Mouse (Mus musculus) brain, embryonic 14.5 days (tissue): ENCODE data around the gene Grid2.

Experiments
- CTCF ChIP-seq: fragments of 200-500 bp; IDR thresholded peaks from 2 replicates; pipeline ENCODE4 v1.5.1; 2012; ENCODE audit warnings: inconsistent platforms, mild to moderate bottlenecking, moderate library complexity, borderline replicate concordance; ENCODE audit not compliant: insufficient read depth, insufficient read length; ENCODE audit errors: extremely low read depth
- POLR2A ChIP-seq: fragments of 200-500 bp; IDR thresholded peaks from 2 replicates; pipeline ENCODE4 v1.6.1; 2012; ENCODE audit warnings: mild to moderate bottlenecking, inconsistent platforms, borderline replicate concordance; ENCODE audit not compliant: poor library complexity, insufficient read depth, insufficient read length, severe bottlenecking; ENCODE audit errors: extremely low read depth

GRCm38 (mm10) chr6:63257406-63257845, 1.8 kb downstream of the Grid2 start:
- TF ChIP-seq CTCF (no peak), POLR2A (no peak)
